Mouse (Mus musculus): ENCODE measurements around the gene Gm7534.
"Not testable (repeated sequence)": the region's sequence is repeated elsewhere in the genome, so short reads cannot be mapped to it uniquely, and the experiment has no call there.

The Gm7534 gene

DNA sequence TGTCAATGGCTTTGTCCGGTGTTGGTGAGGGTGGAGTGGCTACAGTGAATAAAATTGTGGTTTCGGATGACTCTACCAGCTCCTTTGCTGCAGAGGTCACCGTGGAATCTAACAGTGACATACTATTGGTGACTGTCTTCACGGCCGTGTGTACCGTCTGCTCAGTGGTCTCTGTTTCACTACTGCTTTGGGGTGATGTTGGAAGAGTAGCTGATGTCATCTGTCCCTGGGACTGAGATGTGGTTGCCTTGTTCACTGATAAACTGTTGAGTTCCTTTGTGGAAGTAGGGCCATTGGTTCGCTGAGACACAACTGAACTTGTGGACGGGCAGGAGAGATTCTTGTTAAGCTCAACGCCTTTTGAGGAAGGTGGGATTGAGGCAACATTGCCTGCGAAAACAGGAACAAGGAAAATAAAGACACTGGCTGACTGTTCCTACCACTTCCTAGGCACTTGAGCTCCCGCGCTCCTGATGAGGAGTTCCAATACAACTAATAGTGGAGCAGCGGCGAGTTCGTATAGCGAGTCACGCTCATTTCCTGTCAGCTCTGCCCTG lies 614 bp upstream of the Gm7534 start:
- no peak for DNase-seq (ENCODE audit: low read depth, low spot score)

DNA sequence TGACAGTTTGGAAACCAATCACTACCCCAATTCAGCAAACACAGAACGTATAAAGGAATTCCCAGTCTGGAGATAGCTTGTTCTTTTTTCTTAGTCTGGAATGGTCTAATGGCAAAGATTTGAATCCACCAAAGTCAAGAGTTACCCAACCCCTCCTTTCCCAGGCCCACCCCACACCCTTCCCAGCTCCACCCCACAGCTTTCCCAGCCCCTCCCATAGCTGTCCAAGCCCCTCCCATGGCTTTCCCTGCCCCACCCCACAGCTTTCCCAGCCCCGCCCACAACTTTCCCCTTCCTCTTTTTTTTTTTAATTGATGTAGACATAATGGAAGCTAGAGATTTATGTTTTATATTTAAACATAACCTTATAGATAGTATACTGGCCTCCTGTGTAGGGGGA lies 3.4 kb downstream of the Gm7534 start:
- no peak for DNase-seq (ENCODE audit: low read depth, low spot score)

DNA sequence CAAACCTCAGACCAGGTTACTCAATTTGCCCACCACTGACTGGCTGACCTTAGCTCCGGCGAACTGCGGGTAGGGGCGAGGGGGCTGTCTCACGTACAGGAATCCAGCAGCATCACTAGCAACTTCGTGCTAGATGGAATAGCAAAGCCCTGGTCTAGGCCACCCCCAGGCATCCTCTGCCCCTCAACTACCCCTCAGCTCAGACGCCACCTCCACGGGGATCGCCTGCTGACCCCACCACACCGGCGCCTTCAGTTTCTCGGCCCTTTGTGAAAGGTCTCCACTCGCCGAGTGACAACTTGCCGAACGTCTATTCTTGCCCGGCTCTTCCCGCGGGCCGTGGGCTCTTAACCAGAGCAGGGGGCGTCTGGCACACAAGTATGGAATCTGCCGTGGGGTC lies 16.5 kb downstream of the Gm7534 start:
- DNase-seq (ENCODE audit: low read depth, low spot score) = no peak

DNA sequence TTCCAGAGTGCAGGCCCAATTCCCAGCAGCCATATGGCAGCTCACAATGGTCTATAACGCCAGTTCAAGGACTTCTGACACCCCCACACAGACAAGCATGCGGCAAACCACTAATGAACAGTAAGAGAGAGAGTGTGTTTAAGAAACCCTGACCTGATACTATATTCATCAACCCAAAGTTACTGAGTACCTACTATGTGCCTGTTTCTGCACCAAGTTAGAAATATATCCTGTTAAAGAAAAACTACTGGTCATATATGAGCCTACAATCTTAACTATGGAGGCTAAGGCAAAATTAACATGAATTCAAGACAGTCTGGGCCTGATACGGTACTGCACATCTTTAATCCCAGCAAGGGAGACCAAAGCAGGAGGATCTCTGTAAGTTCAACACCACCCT lies 17.2 kb downstream of the Gm7534 start:
- no peak for DNase-seq (ENCODE audit: low read depth, low spot score)

DNA sequence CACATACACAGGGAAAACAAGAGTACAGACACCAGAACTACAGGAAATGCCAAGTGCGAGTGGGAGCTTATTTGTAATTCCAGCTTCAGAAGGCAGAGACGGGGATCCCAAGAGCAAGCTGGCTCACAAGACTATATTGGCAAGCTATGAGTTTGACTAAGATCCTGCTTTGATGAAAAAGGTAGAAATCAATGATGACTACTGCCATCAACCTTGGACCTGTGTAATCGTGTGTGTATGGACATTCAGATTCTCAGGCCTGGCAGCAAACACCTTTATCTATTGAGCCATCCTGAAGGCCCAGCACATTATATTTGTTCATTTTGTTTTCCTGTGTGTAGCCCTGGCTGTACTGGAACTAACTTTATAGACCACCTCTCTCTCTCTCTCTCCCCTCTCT lies 19.1 kb downstream of the Gm7534 start:
- DNase-seq (ENCODE audit: low read depth, low spot score) = no peak

DNA sequence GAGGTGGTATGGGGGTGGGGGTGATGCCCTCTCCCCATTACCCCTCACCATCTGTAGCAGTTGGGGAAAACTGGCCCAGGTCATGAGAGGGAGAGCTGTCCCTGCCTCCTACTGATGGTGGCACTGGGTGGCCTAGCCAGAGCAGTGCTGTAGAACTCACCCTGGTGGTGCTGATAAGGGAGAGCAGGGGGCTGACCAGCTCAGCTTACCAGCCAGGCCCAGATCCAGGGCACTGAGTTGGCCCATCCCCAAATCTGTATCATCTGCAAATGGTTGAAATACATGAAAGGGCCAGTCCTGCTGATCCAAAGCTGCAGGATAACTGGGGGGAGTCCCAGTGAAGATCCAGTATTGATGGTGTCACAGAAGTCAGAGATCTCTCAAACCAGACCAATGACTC lies 21.0 kb downstream of the Gm7534 start:
- DNase-seq (ENCODE audit: low read depth, low spot score) = peak; percentile 42

DNA sequence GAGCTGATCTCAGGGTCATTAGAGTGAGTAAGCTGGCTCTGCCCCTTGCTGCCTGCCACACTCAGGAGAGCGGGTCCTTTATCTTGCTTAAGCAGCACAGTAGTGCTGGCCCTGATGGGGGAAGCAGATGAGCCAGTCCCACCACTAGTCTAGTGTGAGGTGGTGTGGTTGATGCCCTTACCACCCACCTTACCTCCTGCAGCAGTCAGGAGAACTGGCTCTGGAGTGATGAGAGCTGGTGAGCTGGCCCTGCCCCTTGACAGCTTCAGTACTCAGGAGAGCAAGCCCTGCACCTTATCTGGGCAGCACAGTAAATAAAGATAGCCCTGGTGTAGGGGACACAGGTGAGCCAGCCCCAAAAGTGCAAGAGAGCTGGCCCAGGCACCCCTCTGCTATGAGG lies 21.7 kb downstream of the Gm7534 start:
- no peak for DNase-seq (ENCODE audit: low read depth, low spot score)

DNA sequence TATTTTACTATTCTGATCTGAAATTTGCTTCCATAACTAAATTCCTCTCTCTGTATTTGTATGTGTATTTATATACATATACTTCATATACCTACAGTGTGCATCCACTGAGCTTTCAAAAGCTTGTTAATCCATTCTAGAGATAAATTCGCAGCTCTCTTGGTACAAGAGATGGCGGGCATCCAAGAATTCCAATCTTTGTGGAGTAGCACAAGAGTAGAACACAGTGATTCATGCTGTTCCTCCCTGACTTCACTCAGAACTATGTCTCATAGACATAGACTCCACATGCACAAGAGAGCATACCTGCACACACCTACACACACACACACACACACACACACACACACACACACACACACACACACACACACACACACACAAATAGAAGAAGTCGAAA lies 30.4 kb downstream of the Gm7534 start:
- DNase-seq (ENCODE audit: low read depth, low spot score) = peak; percentile 78

DNA sequence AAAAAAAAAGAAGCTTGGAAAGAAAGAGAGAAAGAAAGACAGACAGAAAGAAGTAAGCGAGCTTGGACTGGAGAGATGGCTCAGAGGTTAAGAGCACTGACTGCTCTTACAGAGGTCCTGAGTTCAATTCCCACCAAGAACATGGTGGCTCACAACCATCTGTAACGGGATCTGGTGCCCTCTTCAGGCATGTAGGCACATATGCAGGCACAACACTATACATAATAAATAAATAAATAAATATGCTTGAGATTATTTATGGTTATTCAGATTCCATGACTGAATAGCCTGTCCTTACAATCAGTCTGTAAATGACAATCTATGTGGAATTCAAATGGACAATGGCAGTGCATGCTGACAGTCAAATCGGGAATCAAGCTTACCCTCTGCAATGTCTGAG lies 35.9 kb downstream of the Gm7534 start:
- peak; percentile 26 for DNase-seq (ENCODE audit: low read depth, low spot score)

DNA sequence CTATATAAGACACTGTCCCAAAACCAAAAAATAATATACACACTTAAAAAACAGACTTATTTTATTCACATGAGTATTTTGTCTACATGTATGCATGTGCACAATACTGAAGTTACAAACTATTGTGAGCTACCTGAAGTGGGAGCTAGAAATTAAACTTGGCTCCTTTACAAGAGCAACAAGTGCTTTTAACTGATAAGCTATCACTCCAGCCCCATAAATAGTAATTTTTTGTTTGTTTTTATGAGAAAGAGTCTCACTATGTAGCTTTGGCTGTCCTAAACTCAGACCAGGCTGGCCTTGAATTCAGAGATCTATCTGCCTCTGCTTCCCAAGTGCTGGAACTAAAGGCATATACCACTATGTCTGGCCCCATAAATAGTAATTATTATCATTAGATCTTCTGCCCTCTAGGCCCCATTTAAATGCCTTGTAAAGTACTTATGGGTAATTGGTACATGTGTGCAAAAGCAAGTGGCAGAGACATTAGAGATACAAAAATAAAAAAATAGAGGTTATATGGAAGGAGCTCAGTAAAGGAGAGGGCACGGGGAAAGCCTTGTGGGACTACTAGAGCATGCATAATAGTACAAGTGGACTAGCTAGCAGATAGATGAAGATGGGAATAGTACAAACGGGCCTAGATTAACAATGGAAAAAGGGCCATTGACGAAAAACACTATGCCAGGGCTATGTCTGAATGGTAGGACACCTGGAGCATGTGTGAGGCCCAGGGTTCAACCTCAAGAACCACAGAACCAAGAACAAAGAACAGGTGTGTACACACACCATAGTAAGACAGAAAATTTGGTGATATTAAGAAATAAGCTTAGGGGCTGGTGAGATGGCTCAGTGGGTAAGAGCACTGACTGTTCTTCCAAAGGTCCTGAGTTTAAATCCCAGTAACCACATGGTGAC lies 37.0 kb downstream of the Gm7534 start:
- no peak for DNase-seq (ENCODE audit: low read depth, low spot score)

DNA sequence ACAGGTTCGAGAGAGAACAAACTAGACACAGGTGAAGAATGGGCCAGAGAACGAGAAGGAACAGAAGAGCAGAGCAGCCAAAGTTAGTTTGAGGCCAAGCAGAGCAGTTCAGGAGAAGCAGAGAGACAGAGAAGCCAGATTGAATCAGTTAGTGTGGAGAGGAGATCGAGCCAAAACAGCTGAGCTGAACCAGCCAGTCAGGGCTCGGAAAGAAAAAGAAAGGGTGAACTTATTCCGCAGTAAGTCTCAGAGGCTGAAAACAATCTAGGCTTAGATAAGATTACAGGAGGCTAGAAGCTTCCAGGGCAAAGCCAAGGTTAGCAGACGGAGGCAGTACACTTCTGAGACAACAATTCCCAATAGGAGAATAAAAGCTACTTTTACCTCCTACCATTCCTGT lies 37.8 kb downstream of the Gm7534 start:
- DNase-seq (ENCODE audit: low read depth, low spot score) = no peak

DNA sequence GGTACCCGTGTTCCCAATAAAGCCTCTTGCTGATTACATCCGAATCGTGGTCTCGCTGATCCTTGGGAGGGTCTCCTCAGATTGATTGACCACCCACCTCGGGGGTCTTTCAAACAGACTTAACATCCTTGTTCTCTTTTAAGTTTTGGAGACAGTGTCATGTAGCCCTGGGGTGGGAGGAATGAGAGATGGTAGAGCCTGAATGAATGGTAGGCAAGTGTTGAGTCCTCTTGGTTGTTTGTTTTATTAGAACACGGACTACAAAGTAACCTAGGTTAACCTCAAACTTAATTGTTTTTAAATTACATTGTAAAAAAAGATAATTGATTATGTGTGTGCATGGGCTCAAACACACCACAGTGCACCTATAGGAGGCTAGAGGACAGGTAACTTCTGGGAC lies 38.2 kb downstream of the Gm7534 start:
- DNase-seq (ENCODE audit: low read depth, low spot score) = no peak

DNA sequence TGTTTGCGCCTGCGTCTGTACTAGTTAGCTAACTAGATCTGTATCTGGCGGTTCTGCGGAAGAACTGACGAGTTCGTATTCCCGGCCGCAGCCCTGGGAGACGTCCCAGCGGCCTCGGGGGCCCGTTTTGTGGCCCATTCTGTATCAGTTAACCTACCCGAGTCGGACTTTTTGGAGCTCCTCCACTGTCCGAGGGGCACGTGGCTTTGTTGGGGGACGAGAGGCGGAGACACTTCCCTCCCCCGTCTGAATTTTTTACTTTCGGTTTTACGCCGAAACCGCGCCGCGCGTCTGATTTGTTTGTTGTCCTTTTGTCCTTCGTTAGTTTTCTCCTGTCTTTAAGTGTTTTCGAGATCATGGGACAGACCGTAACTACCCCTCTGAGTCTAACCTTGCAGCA lies 42.7 kb downstream of the Gm7534 start:
- DNase-seq (ENCODE audit: low read depth, low spot score) = not testable (repeated sequence)

DNA sequence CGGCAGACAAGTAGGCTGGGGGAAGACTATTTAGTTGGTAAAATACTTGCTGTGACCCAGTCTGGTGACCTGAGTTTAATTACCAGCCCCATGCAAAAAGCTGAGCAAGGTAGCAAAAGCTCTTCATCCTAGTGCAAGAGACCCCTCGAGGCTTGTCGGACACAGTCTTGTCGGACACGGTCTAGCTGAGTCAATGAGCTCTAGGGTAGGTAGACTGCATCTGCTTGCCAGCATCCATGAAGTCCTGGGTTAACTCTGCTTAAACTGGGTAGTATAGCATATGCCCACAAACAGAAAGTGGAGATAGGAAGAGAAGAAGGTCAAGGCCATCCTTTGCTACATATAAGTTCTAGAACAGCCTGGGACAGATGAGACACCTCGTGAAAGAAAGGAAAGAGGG lies 44.0 kb downstream of the Gm7534 start:
- DNase-seq (ENCODE audit: low read depth, low spot score) = no peak

DNA sequence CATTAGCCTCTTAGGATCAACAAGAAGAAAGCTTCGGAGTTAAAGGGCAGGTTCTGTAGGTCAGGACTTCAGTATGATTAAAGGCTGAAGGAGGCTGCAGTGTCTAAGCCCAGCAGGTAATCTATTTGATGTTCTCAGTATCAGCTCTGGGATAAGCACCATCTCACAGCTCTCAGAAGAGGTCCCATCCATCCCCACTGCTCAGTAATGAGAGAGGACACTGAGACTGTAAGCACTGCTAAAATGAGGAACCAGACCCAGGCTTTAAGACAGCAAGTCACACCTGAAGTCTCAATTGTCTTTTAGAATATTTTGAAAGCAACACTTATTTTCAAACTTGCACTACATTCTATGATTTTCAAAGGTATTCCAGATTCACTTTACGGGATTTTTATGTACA lies 45.2 kb downstream of the Gm7534 start:
- no peak for DNase-seq (ENCODE audit: low read depth, low spot score)

DNA sequence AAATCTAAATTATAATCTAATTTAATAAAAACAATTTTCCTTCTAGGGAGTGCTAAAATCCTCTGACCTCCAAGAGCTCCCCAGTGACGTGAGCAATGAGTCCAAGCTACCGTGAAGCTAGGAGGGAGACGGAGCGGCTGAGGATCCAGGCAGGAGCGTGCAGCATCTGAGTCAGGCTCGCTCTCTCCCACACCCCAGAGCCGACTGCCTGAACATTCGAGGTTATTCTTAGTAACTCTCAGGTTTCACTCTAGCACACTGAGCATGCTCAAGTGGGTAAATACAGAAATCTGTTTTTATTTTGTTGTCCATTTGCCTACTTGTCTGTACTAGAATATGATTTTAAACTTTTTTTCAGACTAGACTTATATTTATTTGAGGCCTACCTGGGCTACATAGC lies 46.1 kb downstream of the Gm7534 start:
- peak; percentile 20 for DNase-seq (ENCODE audit: low read depth, low spot score)

DNA sequence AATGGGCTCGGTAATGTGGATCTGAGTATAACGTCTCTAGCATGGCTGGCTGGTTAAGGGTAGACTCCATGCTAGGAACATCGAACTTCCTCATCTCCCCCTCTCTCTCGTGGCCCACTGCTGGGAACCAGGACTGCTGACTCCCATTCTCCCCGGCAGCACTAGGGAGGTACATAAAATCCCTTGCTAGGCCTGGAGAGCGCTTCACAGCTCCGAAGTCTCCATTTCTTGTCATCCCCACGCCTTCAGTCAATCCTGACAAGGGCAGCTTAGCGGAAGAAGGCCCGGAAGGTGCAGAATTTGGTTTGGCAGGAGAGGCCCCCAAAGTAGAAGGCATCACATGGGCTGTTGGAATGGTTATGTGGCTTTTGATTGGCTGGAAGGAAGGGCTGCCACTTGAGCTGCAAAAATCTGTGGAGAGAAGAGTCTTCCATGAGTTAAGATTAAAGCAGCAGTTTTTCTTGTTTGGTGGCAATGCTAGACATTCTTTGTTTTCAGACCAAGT lies 46.8 kb downstream of the Gm7534 start:
- DNase-seq (ENCODE audit: low read depth, low spot score) = no peak

DNA sequence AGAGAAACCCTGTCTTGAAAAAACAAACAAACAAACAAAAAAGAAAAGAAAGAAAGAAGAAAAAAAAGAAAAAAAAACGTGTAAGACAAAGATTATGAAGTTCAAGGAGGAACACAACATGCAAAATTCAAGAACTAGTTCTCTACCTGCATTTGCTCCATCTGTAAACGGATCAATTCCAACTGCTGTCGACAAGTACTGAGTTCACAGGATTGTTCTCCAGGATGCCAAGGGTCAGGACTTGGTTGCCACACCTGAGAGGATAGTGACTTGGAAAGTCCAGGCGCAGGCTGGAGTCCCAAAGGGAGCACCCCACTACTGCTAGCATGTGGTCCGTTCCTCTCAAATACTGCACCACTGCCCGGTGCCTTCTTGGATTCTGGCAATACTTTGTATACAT lies 47.3 kb downstream of the Gm7534 start:
- no peak for DNase-seq (ENCODE audit: low read depth, low spot score)

DNA sequence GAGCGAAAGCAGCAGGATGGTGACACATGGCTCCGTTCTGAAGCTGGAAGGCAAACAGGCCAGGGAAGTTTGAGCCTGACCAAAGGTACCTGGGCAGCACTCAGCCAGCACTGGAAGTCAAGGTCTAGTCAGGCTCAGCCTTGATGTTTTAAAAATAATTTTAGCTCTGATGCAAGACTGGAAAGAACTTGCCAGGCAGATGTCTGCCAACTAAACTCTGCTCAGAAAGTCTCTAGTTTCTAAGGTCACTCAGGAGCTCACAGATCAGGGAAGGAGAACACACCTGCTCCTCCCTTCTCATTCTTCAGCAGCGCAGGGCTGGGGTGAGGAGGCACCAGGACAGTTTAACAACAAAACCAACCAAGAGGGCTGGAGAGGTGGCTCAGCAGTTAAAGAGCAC lies 48.5 kb downstream of the Gm7534 start:
- no peak for DNase-seq (ENCODE audit: low read depth, low spot score)

DNA sequence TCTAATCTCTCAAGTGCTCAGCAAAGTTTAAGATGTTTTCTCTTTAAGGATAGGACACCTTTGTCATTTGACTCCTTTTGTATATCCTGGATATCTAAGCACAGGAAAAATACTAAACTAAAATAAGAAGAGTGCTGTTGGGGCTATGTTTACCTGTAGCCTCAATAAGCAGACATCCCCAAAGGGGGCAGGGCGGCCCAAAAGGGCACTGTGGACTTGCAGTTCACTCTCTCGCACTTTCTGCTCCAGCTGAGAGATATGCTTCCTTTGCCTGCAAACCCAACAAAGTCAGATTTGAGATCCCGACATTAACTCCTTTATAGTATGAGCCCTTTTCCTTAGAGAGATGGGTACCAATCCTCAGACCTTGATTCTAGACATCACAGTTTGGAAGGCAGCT lies 49.1 kb downstream of the Gm7534 start:
- no peak for DNase-seq (ENCODE audit: low read depth, low spot score)

DNA sequence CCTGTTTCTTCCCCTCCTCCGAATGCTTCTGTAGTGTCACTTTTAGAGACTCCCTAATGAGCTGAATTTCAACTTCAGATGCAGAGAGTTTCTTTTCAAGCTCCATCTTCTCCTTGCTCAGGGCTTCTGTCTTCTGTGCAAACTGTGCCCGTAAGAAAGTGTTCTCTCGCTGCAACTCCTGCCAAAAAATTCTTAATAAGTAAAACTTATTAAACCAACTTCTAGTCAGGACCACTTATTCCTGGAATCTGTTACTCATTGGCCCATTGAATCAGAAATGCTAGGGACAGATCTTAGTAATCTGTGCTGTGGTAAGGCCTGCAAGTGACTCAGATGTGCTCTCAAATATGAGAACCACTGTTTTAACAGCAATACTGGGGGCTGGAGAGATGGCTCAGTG lies 50.7 kb downstream of the Gm7534 start:
- no peak for DNase-seq (ENCODE audit: low read depth, low spot score)

DNA sequence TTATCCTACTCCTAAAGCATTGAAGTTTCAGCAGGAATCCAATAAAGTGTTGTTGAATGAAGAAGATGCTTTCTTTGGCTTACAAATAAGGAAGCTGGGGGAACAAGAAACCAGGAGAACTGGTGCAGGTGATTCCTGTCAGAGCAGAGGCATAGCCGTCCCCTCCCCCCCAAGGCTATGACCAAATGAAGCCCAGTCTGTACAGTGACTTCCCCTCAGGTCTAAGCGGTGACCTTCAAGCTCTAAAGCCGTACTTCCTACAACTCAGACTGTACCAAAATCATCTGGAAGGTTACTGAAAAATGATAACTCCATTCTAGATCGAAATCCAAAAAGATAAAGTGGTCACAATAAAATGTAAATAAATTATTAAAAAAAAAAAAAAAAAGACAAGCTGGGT lies 53.4 kb downstream of the Gm7534 start:
- DNase-seq (ENCODE audit: low read depth, low spot score) = no peak

DNA sequence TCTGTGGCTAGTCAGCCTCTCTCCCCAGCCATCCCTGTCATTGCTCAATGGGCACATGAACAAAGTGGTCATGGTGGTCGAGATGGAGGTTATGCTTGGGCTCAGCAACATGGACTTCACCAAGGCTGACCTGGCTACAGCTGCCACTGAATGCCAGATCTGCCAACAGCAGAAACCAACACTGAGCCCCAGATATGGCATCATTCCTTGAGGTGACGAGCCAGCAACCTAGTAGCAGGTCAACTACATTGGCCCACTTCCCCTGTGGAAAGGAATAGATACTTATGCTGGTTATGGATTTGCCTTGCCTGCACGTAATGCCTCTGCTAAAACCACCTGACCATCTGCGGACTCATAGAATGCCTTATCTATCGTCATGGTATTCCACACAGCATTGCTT lies 58.5 kb downstream of the Gm7534 start:
- DNase-seq (ENCODE audit: low read depth, low spot score) = not testable (repeated sequence)

Data from 3T3-L1 (cell line).